Mouse (Mus musculus) limb, embryonic 12.5 days (tissue): Measurements from ENCODE around the gene Scfd2. TPM values are rescaled to one million over a fixed set of nuclear protein-coding genes. Genes with fewer than 3 reads are reported as not detected.

Experiments
- ATAC-seq: fragments of 200-750 bp; cut with Nextera tagmentation; 2 replicates; pipeline ENCODE4 v1.8.0; 2017; ENCODE audit warnings: low read depth, moderate TSS enrichment; ENCODE audit not compliant: insufficient number of reproducible peaks, insufficient read depth, low FRiP score, low TSS enrichment
- H3K27ac ChIP-seq: fragments of 300-500 bp; sonication (generic); 2 replicates; pipeline ENCODE4 v1.5.1; 2016; ENCODE audit warnings: mild to moderate bottlenecking, moderate library complexity
- H3K27me3 ChIP-seq: fragments of 300-500 bp; sonication (generic); 2 replicates; pipeline ENCODE4 v1.6.1; 2016; ENCODE audit warnings: mild to moderate bottlenecking, moderate library complexity
- H3K36me3 ChIP-seq: fragments of 300-500 bp; sonication (generic); 2 replicates; pipeline ENCODE4 v1.6.1; 2016; ENCODE audit warnings: mild to moderate bottlenecking, moderate library complexity
- H3K4me1 ChIP-seq: fragments of 300-500 bp; sonication (generic); replicated peaks from 2 replicates; pipeline ENCODE4 v1.6.1; 2016
- H3K4me2 ChIP-seq: fragments of 300-500 bp; sonication (generic); 2 replicates; pipeline ENCODE4 v1.6.1; 2016; ENCODE audit warnings: mild to moderate bottlenecking, moderate library complexity
- H3K4me3 ChIP-seq: fragments of 300-500 bp; sonication (generic); replicated peaks from 2 replicates; pipeline ENCODE4 v1.5.1; 2016; ENCODE audit warnings: mild to moderate bottlenecking
- H3K9ac ChIP-seq: fragments of 300-500 bp; sonication (generic); replicated peaks from 2 replicates; pipeline ENCODE4 v1.6.1; 2016; ENCODE audit warnings: mild to moderate bottlenecking, moderate library complexity
- H3K9me3 ChIP-seq: fragments of 300-500 bp; sonication (generic); 2 replicates; pipeline ENCODE4 v1.6.1; 2016; ENCODE audit warnings: mild to moderate bottlenecking, moderate library complexity
- WGBS: fragments of 180-500 bp; shearing (Covaris S2); methylation state at CpG from one replicate; pipeline ENCODE4 v1.1.7; 2016; 5-methylcytosine and 5-hydroxymethylcytosine counted together
- polyA plus RNA-seq: library from polyadenylated mRNA; unstranded; fragments of >200 nt; fragmentation: Nextera tagmentation; extraction: Ambion mirVana; gene quantifications from 2 replicates; pipeline ENCODE4 v1.2.1, GENCODE M21; 2016

Scfd2 gene
- polyA plus RNA-seq, 1 experiment from 2014 or later = 19.1 TPM

- WGBS = 14% methylated on average over 7 of the region's 7 CpGs
- peak; percentile 68 for ATAC-seq
These were observed 375.7 kb downstream of the Scfd2 start for GRCm38 (mm10) chr5:74155860-74156351.

More at GRCm38 (mm10) chr5:74155860-74156351, 375.7 kb downstream of the Scfd2 start:
- no peaks in the 10 kb centered on the region for H3K36me3 ChIP-seq
- peaks cover 46% of the 10 kb centered on the region for H3K4me1 ChIP-seq
- H3K27ac ChIP-seq = peak overlapping the region; percentile 75
- no peak overlapping the region for H3K4me3 ChIP-seq
- H3K4me2 ChIP-seq = no peak overlapping the region
- no peak overlapping the region for H3K9ac ChIP-seq
- H3K27me3 ChIP-seq = no peaks in the 10 kb centered on the region
- H3K9me3 ChIP-seq = no peaks in the 10 kb centered on the region

Other genes with a start within 250 kb of the Scfd2 start
- 133 and 135 TPM in 2 replicates for gene Fip1l1, start 3.7 kb upstream of the Scfd2 start, polyA plus RNA-seq
- gene Lnx1, start 171.2 kb upstream of the Scfd2 start, polyA plus RNA-seq = 1.5 and 1.6 TPM in 2 replicates